Mouse (Mus musculus) layer of hippocampus, postnatal 25 days (tissue): ENCODE results near the gene Gm45261. TPM values are rescaled to one million over a fixed set of nuclear protein-coding genes. Genes with fewer than 3 reads are reported as not detected.

ENCODE experiments used
- DNase-seq, 2 experiments: peaks; one replicate each; pipeline ENCODE4 v3.0.0; 2022; ENCODE audit warnings: mixed read lengths in 2 of 2, low spot score in 1 of 2; ENCODE audit errors: extremely low spot score in 1 of 2
- total RNA-seq, 2 experiments: library from RNA; stranded (reverse); gene quantifications; 2 replicates each; pipeline ENCODE4 v1.2.3; 2021

The Gm45261 gene
- total RNA-seq: not detected

GRCm38 (mm10) chr1:80461348-80461747 is at the start of gene Gm45261:
Gene Gm45261 (minus strand): TSS chr1:80461448.
- no peak for DNase-seq

GRCm38 (mm10) chr1:80504757-80505156 is 43.5 kb upstream of the Gm45261 start:
- no peak for DNase-seq

GRCm38 (mm10) chr1:80504081-80504480 is 42.8 kb upstream of the Gm45261 start:
- no peak for DNase-seq

DNA sequence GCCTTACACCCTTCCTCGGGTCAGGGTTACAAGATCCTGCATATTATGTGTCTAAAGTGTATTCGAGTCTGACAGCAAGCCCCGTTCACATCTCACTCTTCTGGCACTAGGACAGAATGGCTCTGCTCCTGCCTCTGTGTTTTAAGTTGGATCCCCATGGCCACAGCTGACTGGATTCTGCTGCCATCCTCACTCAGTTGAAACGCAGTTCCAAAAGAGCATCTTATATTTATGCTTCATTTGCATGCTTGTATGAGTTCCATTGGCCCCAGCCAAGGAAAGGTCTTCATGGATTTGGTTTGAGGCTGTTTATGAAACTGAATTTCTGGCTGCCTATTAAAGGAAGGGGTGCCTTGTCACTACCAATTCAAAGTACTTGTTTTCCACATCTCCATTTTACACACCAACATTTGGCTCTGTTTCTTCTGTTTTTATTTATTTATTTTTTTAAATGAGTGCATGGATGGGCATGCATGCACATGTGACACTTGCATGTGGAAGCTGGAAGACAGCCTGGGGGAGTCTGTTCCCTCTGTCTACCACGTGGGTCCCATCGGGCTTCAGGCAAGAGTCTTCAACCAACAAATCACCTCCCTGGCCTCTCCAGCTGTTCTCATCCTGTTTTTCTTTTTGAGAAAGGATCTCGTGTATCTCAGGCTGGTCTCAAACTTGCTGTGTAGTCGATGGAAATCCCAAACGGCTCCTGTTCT is 41.4 kb upstream of the Gm45261 start:
- no peak for DNase-seq

- DNase-seq: no peak
Measured at GRCm38 (mm10) chr1:80499264-80499663, 38.0 kb upstream of the Gm45261 start.

DNA sequence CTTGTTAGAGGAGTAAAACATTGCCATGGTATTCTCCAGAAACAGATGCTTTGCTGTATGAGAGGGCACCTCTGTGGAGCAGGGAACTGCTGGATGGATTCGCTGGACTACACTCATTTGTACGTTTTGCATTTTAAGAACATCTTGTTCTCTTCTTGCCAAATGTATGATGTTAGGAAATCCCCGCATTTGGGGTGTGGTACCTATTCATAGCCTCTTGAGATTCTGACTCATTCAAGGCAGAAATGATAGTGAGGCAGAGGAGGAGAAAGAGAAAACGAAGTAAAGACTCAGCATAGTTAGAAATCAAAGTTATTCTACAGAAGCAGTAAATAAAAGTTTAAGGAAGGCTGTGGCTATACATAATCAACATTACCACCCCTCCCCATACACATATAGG is 35.1 kb upstream of the Gm45261 start:
- DNase-seq: no peak

DNA sequence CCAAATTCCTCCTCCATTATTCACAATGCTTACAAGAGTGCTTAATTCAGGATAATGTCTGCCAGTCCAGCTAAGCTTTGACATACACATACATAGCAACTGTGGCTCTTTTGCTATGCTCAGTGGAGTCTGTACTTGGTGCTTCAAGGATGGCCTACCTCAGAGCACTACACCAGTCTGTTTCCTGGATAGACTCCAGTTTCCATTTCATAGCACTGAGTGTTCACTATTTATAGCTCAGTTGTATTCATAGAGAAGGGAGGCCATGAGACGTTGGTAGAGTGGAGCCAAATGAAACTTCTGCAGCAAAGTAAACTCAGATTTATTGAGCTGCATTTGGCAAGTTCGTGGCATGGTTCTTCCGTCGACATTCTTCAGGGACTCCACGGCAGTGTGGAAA is 22.2 kb upstream of the Gm45261 start:
- no peak for DNase-seq

DNA sequence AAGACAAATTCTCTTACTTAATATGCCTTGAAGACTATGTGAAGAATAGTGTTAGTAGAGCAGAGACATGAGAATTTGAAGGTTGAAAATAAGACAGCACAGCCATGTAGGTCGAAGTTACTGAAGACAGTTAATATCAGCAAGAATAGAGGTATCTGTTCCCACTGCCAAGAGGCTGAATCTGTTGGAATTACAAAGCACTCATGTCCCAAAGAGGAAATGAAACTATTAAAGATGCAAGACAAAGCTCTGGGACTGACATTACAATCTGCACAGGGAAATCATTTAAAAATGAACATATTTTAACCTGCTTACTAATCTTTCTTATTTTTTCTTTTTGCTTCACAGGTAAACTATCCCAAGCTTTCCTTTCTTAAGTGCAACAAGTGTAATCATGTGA is 13.7 kb upstream of the Gm45261 start:
- DNase-seq: no peak

DNA sequence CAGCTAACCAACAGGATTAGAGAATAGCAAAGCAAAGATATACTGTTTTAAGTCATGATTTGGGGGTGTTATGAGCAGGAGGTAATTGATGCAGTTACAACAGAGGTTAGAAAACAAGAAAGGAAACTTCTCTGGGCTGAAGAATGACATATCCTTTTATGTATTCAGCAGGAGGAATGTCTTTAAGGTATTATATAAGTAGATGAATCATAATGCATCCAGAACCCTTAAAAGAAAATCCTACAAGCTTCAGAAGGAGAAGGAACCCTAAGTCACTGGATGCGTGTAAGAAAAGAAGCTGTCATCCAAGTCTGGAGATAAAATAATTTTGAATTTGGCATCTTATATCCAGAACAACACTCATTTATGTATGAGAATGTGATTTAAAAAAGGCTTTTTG is 11.1 kb upstream of the Gm45261 start:
- no peak for DNase-seq

GRCm38 (mm10) chr1:80459923-80460322 is 1.3 kb downstream of the Gm45261 start:
- DNase-seq: no peak

- no peak for DNase-seq
Measured at GRCm38 (mm10) chr1:80459477-80459876, 1.8 kb downstream of the Gm45261 start.

- no peak for DNase-seq
Measured at GRCm38 (mm10) chr1:80453971-80454370, 7.3 kb downstream of the Gm45261 start.

GRCm38 (mm10) chr1:80451914-80452549 is 9.2 kb downstream of the Gm45261 start:
- DNase-seq: no peak

- DNase-seq: no peak
Measured at GRCm38 (mm10) chr1:80447554-80447953, 13.7 kb downstream of the Gm45261 start.

DNA sequence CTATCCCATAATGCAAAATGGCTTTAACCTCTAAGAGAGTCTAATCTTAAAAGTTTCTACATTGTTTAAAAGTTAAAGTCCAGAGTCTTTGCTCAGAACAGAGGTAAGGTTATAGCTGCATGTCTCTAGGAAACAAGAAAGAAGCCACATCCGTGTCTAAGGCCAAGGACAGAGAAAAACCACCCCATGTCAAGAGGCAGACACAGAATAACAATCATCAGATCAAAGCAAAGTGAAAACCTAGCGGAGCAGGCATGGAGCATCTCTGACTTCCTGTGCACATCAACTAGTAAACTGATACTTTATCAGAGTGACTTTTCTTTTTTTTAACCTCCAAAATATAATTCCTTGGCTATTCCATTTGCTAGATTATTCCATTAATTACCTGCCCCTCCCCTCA is 20.3 kb downstream of the Gm45261 start:
- no peak for DNase-seq

DNA sequence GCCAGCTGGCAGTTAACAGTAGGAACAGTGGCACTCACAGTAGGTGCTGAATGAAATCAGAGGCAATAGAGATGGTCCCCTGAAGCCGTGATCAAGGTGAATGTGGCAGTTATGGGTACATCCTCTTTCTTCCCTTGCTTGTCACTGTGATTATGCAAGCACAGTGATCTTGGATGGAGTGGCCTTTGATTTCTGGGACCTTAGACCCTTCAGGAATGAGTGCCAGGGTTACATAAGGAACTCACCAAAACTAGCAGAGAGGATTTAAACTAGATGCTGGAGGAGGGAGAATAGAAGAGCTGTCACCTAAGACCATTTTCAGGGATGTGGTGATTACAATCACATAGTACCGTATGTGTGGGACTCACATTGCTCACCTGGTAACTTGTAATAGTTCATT is 22.7 kb downstream of the Gm45261 start:
- DNase-seq: no peak

DNA sequence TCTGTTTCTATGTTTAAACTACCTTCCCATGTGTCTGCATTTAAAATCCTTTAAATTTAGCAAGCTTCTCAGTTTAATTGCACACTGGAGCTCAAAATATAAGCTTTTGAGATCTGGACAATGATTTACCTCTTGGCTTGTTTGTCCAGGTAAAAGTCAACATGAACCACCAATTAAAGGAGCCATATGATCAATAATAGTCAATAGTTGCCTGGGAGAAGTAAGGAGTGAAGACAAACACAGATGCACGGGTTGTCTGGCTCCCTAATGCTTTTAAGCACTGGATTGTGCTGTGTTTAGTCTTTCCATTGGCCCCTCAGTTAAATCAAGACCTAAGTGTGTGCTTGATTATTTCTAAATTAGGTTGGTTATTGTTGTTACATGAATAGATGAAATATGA is 33.3 kb downstream of the Gm45261 start:
- no peak for DNase-seq

- DNase-seq: no peak
Measured at GRCm38 (mm10) chr1:80427425-80427824, 33.8 kb downstream of the Gm45261 start.

GRCm38 (mm10) chr1:80424666-80425065 is 36.6 kb downstream of the Gm45261 start:
- DNase-seq: no peak

DNA sequence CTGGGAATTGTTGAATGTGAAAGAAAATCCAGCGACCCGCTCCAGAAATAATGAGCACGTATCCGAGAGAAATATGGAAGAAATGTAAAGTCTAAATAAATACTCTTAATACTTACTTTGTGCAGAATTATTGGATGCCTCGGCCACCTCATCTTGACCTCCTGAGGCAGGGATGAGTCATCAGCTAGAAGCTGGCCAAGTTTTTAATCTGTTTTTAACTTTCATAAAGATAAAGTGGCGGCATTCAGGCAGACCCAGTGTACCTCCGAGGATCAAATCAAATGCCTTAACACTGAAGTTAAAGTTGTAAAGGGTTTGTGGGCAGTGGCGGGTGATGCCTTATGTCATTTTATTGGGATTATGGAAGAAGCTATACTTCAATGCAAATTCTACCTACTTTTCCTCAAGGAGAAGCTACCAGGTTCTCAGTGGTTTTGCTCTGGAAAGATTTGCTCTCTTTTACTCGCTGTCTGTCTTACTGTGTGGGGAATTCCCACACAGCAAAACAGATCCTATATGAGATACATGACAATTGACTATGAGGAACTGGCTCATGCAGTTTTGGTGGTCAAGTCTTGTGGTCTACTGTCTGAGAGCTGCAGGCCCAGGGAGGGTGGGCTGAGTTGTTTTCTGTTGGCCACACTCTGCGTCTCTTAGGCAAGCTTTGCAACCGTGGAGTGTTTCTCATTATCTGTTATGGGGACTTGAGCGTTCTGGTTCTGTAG is 42.8 kb downstream of the Gm45261 start:
- no peak for DNase-seq

DNA sequence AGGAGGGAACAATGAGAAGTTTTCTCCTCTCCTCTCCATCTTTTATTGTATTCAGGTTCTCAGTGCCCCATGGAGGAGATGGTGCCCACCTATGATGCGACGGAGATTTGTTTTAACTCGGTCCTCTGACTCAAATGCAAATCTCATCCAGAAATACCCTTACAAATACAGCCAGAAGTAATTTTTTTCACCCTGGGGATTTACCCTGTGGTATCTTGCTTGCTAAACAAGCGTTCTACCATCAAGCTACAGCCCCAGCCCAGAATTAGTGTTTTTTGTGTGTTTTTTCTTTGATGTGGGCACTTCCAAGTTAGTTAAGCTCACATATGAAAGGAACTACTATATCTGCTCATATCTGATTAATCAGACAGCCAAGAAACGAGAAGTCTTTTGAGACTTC is 44.9 kb downstream of the Gm45261 start:
- no peak for DNase-seq

DNA sequence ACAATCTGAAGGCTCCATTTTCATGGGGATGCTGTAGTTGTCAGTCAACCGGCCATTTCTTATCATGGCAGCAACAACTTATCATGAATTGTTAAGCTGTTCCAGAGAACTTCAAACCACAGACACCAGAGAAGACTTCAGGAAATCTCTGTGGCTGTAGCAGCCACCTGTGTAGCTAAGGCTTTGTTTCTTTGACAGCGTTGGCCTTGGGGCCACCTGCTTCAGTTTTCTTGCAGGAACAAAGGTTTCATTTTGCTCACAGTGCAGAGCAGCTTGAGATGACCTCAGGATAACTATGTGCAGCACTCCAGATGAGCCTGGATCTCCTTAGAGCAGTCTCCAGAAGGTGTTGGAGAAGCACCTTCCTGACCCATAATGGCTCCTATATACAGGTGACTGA is 48.7 kb downstream of the Gm45261 start:
- no peak for DNase-seq
